Mouse (Mus musculus): ENCODE measurements around the gene Gal3st4.

The Gal3st4 gene

GRCm38 (mm10) chr5:138272409-138272923 lies at the start of gene Gal3st4:
Gene Gal3st4 (minus strand): TSS chr5:138272840.
- peak; percentile 49 for DNase-seq

- no peak for DNase-seq
Measured at GRCm38 (mm10) chr5:138312795-138313194, 40.2 kb upstream of the Gal3st4 start.

DNA sequence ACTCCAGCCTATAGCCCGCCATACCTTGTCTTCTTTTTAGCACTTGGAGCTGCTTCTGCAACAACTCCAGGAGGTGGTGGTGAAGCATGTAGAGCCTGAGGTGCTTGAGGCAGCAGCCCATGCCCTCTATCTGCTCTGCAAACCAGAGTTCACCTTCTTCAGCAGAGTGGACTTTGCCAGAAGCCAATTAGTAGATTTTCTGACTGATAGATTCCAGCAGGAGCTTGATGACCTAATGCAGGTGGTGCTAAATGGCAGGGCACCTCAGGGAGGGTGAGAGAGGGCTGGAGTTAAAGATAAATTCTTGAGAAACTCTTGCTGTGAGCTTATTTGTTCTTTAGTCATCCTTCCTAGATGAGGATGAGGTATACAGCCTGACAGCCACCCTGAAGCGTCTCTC lies 27.0 kb upstream of the Gal3st4 start:
- no peak for DNase-seq

GRCm38 (mm10) chr5:138294158-138294557 lies 21.5 kb upstream of the Gal3st4 start:
- no peak for DNase-seq

DNA sequence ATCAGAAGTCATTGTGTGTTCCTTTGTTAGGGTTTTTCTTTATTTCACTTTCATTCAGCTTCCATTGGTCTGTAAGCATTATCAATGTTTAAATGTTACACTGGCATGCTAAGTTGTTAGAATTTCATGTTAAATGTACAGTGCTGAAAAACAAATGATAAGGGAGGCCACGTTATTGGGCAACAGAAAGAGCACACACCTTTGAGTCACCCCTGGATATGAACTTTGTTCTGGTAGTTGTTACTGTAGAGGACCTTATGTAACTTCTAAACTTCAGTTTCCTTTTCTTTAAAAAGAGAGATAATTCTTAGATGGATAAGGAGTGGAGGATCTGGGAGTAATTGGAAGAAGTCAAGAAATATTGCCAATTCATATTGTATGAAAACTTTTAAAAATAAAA lies 19.0 kb upstream of the Gal3st4 start:
- no peak for DNase-seq

DNA sequence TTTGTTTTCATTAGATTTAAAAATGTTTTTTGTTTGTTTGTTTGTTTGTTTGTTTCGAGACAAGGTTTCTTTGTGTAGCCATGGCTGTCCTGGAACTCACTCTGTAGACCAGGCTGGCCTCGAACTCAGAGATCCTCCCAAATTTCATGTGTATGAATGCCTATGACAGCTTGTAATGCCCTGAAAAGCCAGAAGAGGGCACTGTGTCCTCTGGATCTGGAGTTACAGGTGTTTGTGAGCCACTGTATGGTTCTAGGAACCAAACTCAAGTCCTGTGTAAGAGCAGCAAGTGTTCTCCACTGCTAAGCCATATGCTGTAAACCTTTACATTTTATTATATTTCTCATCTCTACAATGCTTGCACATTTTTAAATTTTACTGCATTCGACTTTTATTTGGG lies 15.2 kb upstream of the Gal3st4 start:
- no peak for DNase-seq

DNA sequence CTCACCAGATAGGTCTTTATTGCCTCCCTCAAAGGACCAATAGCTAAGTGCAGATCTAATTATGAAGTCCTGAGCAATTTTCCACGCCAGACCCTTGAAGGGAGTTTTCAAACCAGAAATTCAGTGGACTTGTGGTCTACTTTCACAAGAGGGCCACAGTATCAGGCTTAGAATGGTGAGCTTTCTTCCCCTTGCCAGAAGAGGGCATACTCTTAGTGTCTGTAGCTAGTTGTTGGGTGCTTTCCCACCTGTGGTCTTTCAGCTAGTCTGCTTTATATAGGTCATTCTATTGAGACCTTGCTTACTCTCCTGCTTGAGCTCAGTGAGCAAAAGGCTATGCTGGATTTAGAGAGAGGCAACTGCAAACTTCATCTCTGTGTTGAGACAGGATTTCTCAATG lies 10.9 kb upstream of the Gal3st4 start:
- DNase-seq = no peak

DNA sequence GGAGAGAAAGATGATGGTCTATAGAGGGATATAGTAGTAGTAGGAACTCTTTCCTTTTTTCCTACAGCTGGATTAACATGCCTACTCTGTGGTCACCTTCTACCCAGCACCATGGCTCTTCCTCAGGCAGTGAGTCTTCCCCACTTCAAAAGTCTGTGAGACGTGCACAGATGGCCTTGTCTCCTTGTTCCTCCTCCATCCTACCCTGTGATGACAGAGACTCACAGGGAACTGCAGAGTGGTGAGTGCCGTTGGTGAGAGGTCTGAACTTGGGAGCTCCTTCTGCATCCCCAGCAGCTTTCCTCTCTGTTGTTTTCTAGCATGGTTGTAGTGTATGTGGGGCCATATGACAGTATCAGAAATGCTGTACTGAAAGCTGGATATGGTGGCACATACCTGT lies 9.2 kb upstream of the Gal3st4 start:
- DNase-seq = no peak

- DNase-seq = no peak
Measured at GRCm38 (mm10) chr5:138280829-138281228, 8.2 kb upstream of the Gal3st4 start.

DNA sequence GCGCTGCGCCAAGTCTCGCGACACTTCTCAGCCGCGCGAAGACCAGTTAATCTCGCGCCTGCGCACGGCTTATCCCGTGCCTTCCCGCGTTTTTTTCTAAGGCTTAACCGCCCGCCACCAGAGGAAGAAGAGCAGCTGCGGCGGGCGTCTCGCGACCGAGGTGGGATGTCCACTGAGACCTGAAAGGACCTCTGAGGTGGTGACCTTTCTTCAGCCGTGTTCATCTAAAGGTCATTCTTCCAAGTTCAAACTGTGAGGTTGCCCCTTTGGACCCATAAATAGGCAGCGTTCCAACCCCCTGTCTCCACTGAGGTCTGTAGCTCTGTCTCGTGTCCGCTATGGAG lies 7.8 kb upstream of the Gal3st4 start:
- no peak for DNase-seq

DNA sequence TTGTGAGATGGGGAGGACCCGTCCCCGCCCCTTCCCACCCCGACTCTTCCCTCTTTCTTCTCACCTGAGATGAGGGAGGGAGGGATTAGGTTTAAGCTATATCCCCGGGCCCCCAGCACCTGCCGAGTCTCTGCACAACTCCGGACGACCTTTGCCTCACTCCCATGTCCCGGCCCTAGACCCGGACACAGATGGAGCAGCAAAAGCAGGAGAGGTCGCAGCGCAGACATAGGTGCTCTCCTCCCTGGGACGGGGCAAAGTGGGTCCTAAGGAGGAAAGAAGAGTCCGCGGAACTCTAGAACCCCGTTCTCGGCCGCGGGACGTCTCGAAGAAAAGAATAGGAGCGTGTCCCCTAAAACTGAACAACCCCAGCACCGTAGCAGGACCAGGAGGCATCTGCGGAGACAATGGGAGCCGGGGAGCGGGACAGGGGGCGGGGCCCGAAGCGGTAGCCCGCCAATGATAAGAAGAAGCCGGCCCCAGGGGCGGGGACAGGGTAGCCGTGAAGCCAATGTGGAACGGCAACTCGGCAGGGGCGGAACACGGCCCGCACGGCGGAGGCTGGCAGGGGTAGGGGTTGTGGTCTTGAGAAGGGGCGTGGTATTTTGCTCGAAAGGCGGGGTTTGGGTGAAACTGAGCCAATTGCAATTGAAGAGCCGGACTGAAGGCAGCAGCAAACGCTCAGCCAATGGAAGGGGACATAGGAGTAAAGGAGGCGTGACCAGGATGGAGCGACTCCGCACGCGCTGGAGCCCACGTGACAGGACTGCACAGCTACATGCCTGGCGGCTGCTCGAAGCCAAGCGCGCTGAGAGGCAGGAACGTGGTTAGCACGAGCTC lies 7.2 kb upstream of the Gal3st4 start, which contains the start of the genes Gm43720, Gpc2 and Stag3:
TSS of gene Gm43720 (minus strand) at position 374 of the 840 bp plus-strand sequence.
TSS of gene Gpc2 (minus strand) at position 421 of the 840 bp plus-strand sequence.
TSS of gene Stag3 (plus strand) at position 656 of the 840 bp plus-strand sequence.
- peak; percentile 94 for DNase-seq

DNA sequence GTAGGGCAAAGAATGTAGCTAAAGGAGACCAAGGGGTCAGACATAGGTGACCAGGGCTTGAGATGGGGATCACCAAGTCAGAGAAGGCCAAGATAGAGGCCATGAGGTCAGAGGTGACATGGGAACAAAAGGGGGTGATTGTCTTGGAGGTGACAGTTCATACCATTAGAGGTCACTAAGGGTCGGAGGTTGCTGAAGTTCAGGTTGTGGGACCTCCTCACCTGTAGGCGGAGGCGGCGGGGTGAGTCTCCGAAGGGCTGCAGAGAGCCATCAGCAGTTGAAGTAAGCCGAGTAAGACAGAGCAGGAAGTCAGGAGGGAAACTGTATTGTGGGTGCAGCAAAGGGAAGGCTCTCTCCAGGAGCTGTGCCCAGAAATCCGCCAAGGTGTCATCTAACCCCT lies 5.4 kb upstream of the Gal3st4 start:
- no peak for DNase-seq

- DNase-seq = peak; percentile 59
Measured at GRCm38 (mm10) chr5:138275216-138276050, 2.8 kb upstream of the Gal3st4 start.

GRCm38 (mm10) chr5:138274186-138274585 lies 1.5 kb upstream of the Gal3st4 start:
- no peak for DNase-seq

DNA sequence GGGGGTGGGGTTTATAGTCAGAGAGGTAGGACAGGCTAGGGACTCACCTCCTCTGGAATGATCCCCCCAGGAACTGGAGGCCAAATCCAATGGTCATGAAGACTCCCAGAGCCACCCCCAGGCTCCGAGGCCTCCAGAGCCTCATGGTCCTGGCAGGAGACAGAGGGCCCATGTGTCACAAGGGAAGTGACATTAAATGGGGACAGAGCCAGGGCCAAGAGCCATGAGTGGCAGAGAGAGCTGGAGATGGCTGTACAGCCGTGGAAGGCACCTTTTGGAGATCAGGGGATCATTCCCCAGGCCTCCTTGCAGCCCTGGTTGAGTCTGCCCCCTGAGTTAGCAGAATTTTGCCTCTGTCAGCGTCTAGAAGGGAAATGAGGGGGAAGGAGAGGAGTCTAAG lies 1.4 kb downstream of the Gal3st4 start:
- no peak for DNase-seq

DNA sequence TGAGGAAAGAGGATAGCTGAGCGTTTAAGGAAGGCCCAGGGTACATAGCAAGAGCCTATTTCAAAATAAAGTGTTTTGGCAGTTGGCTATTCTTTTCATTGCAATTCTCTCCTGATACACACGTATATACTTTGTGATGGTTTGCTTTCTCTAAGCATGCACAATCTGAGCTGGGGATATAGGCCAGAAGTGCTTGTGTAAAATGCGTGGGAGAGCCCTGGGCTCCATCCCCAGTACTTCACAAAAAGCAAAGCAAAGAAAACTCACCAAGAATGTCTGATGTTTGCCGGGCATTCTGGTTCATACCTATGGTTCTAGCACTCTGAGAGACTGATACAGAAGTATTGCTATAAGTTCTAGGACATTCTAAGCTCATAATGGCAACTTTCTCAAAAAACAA lies 3.7 kb downstream of the Gal3st4 start:
- DNase-seq = no peak

DNA sequence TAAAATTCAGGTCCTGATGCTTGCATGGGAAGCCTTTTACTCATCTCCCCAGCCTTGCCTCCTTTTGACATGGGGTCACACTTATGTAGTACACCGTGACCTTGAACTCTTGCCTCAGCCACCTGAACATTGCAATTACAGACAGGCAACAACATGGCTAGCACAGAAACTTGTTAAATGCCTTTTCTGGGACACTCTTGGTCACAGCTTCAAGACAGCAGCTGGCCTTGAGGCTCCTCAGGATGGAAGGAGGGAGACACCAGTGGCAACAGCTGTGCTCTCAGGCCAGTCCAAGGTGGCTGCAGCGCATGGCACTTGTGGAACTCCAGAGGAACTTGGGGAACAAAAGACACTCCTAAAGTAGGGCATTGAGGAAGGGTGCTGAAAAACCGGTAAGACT lies 5.5 kb downstream of the Gal3st4 start:
- DNase-seq = no peak

GRCm38 (mm10) chr5:138265712-138266111 lies 6.9 kb downstream of the Gal3st4 start:
- DNase-seq = no peak

- no peak for DNase-seq
Measured at GRCm38 (mm10) chr5:138264207-138264578, 8.4 kb downstream of the Gal3st4 start.

DNA sequence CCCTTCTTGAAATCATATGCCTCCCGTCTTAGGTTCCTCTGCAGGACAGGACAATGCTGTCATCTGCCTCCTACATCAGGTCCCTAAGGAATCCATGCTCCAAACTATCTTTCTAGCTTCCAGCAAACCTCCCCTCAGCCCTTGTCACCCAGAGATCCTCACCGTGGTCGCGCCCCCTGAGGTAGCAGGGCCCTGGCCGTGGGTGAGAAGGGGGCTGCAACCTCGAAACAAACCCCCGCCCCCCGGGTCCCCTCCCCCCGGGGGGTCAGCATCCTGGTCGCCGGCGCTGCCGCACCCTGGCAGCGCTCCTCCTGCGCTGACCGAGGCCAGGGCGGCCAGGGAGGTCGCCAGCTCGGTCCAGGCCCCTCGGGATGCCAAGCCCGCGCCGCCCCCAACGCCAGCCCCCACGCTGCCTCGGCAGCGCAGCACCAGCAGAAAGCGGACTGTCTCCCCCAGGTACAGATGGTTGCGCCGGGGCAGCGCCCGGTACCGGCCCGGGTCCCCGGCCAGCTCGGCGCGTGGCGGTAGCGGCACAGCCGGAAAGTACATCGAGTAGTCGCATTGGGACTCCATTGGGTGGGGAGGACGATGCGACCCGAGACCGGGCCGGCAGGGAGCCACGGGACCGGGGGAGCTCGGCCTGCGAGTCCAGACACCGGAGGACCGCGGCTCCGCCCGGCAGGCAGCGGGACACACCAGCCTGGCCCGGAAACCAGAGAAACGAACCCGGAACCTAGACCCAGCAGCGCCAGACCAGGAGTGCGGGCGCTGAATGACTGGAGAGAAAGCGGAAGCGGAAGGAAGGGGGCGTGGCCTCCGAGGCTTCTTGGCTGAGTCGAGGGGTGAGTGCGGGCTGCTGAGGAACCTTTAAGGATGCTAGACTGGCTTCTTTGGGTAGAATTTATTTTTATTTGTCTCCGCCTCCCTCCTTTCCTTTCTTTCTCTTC lies 9.1 kb downstream of the Gal3st4 start, which contains the start of gene BC037034:
TSS of gene BC037034 (minus strand) at position 774 of the 947 bp plus-strand sequence.
- DNase-seq = peak; percentile 97

DNA sequence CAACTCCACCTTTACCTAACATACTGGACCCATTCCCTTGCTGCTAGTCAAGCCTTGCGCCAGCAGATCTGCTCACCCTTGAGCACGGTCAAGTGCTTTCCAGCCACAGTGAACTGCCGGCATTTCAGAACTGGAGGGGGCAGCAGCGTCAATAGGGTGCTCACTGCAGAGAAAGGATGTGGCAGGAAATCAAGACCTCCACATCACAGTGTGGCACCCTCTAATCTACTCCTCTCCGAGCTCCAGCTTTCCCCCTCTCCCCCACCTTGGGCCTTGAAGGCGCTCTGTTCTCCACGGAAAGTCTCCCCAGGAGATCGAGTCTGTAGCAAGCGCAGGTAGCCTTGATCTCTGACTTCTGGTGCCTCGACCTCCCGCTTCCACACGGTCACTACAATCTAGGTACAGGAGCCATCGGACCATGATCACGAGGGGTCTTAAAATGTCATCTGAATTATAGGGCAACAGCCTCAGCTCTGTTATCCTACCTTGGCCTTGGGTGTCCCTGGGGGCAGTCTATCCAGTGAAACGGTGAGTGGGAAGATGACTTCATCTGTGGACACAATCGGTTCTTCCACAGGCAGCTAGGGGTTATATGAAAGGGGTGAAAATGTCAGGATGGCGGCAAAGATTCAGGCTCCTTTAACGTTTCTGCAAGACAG lies 9.9 kb downstream of the Gal3st4 start:
- DNase-seq = no peak

- no peak for DNase-seq
Measured at GRCm38 (mm10) chr5:138262001-138262400, 10.6 kb downstream of the Gal3st4 start.
